Mouse (Mus musculus) lung, embryonic 15.5 days (tissue): ENCODE measurements at regions not wholly inside any gene's neighbourhood (a gene's known extent, or its start where the extent isn't known, plus 50 kb on each side); places are given as distances from the start of the nearest gene placed in this dataset.

Experiments
- ATAC-seq: fragments of 200-750 bp; cut with Nextera tagmentation; 2 replicates; pipeline ENCODE4 v1.8.0; 2017; ENCODE audit warnings: moderate number of reproducible peaks, borderline replicate concordance; ENCODE audit not compliant: low FRiP score, low TSS enrichment; ENCODE audit errors: extremely low read depth
- H3K27ac ChIP-seq: fragments of 300-500 bp; sonication (generic); 2 replicates; pipeline ENCODE4 v1.5.1; 2015; ENCODE audit warnings: moderate library complexity, mild to moderate bottlenecking, inconsistent platforms
- H3K27me3 ChIP-seq: fragments of 300-500 bp; sonication (generic); 2 replicates; pipeline ENCODE4 v1.6.1; 2015; ENCODE audit warnings: inconsistent platforms
- H3K36me3 ChIP-seq: fragments of 300-500 bp; sonication (generic); 2 replicates; pipeline ENCODE4 v1.6.1; 2015; ENCODE audit warnings: inconsistent platforms
- H3K4me1 ChIP-seq: fragments of 300-500 bp; sonication (generic); 2 replicates; pipeline ENCODE4 v1.6.1; 2015; ENCODE audit warnings: inconsistent platforms
- H3K4me2 ChIP-seq: fragments of 300-500 bp; sonication (generic); 2 replicates; pipeline ENCODE4 v1.6.1; 2015; ENCODE audit warnings: inconsistent platforms, mild to moderate bottlenecking, moderate library complexity
- H3K4me3 ChIP-seq: fragments of 300-500 bp; sonication (generic); 2 replicates; pipeline ENCODE4 v1.5.1; 2015; ENCODE audit warnings: mild to moderate bottlenecking, inconsistent platforms
- H3K9ac ChIP-seq: fragments of 300-500 bp; sonication (generic); 2 replicates; pipeline ENCODE4 v1.6.1; 2015; ENCODE audit warnings: inconsistent platforms
- H3K9me3 ChIP-seq: fragments of 300-500 bp; sonication (generic); 2 replicates; pipeline ENCODE4 v1.6.1; 2016; ENCODE audit warnings: inconsistent platforms
- WGBS: fragments of 180-500 bp; shearing (Covaris S2); methylation state at CpG from one replicate; pipeline ENCODE4 v1.1.7; 2015; 5-methylcytosine and 5-hydroxymethylcytosine counted together

DNA sequence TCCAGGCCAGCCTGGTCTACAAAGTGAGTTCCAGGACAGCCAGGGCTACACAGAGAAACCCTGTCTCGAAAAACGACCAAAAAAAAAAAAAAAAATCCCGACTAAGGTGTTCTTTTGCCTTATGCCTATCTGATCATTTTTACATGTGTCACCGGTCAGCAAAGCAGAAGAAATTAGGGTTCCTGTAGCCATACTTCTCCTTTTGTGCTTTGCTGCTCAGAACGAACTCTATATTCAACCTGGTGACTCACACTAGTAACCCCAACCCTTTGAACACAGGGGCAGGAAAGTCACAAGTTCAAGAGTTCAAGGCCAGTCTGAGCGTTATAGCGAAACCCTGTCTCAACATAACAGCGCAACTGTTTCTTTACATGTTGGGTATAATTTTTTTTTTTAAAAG, 108.7 kb upstream of the Tbc1d5 start:
- 78% methylated on average over 8 of the region's 8 CpGs for WGBS

DNA sequence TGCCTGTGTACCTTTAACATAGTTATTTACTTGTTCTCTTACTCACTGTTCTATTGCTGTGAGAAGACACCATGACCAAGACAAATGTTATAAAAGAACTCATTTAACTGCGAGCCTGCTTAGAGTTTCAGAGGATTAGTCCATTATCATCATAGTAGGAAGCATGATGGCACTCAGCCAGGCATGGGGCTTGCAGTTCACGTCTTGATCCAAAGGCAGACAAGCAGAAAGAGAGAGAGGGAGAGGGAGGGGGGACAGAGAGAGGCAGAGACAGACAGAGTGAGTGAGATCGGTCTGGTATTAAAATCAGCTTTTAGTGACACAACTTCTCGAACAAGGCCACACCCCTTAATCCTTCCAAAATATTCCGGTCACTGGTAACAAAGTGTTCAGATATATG, 106.2 kb upstream of the Tbc1d5 start:
- Histone ChIP-seq H3K27ac (no peak overlapping the region), H3K4me3 (no peak overlapping the region), H3K27me3 (no peaks in the 10 kb centered on the region), H3K36me3 (no peaks in the 10 kb centered on the region), H3K4me2 (no peak overlapping the region), H3K4me1 (no peaks in the 10 kb centered on the region), H3K9ac (no peak overlapping the region), H3K9me3 (no peaks in the 10 kb centered on the region)
- no peak for ATAC-seq
- WGBS, result 74% methylated on average over 5 of the region's 5 CpGs

More for the DNA sequence above, 108.7 kb upstream of the Tbc1d5 start:
- H3K4me2 ChIP-seq, result no peak overlapping the region
- H3K27me3 ChIP-seq, result no peaks in the 10 kb centered on the region
- no peak overlapping the region for H3K27ac ChIP-seq
- no peaks in the 10 kb centered on the region for H3K9me3 ChIP-seq
- no peaks in the 10 kb centered on the region for H3K36me3 ChIP-seq
- ATAC-seq, result no peak
- H3K9ac ChIP-seq, result no peak overlapping the region
- H3K4me1 ChIP-seq, result no peaks in the 10 kb centered on the region
- H3K4me3 ChIP-seq, result no peak overlapping the region

DNA sequence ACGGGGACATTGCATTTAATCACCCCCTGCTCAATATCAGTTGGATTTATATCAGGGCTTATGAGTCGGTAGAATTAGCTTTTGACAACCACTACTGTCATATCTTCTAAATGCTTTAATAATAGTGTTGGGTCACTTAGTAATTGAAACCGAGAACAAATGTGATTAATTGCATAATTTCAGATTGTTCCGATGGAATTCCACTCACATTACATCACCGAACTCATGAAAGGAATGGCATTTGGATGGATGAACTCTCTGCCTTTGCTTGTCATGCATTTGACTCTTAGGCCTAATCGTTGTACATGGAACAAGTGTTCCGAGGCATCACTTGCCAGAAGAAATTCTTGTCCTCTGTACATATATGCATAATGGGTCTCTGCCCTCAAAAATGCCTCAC, 99.6 kb upstream of the Tbc1d5 start:
- Histone ChIP-seq H3K4me1 (no peaks in the 10 kb centered on the region), H3K4me2 (no peak overlapping the region), H3K4me3 (no peak overlapping the region), H3K9ac (no peak overlapping the region), H3K9me3 (no peaks in the 10 kb centered on the region), H3K36me3 (no peaks in the 10 kb centered on the region), H3K27me3 (no peaks in the 10 kb centered on the region), H3K27ac (no peak overlapping the region)
- WGBS, result 67% methylated on average over 7 of the region's 7 CpGs
- ATAC-seq, result no peak

DNA sequence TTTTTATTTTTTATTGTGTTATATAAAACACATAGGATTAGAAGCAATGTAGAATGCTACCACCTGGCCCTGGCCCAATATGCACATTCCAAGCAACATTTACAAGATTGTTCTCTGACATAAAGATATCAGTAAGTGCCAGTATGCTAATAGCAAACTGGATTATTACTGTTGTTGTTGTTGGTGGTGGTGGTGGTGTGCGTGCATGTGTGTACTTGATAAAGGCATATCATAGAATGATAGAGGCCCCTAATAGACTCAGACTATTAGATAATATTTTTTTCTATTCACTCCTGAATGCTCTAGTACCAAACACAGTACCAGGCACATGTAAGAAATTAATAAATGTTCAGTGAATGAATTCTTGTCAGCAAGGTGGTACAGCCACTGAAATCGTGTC, 98.9 kb upstream of the Tbc1d5 start:
- Histone ChIP-seq H3K4me3 (no peak overlapping the region), H3K36me3 (no peaks in the 10 kb centered on the region), H3K27ac (no peak overlapping the region), H3K9ac (no peak overlapping the region), H3K4me2 (no peak overlapping the region), H3K9me3 (no peaks in the 10 kb centered on the region), H3K27me3 (no peaks in the 10 kb centered on the region), H3K4me1 (no peaks in the 10 kb centered on the region)
- no peak for ATAC-seq
- 66% methylated on average over 2 of the region's 2 CpGs for WGBS

DNA sequence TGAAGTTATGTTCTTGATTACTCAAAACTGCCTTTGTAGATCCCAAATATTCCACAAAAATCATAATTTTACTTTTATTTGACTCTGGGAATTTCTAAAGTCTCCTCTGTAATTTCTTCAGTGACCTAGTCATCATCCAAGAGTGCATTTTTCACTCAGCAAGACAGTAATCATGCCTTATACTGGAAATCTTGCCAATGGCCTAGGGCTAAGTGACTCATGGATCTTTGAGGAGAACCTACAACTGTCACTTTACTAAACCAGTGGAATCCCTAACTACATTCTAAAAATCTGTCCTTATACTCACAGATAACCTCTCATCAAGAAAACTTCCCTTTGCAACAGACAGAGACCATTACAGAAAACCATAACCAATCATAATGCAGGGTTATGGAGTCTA, 98.0 kb upstream of the Tbc1d5 start:
- no peaks in the 10 kb centered on the region for H3K27me3 ChIP-seq
- no peak overlapping the region for H3K27ac ChIP-seq
- no peaks in the 10 kb centered on the region for H3K36me3 ChIP-seq
- ATAC-seq, result no peak
- H3K4me1 ChIP-seq, result no peaks in the 10 kb centered on the region
- no peak overlapping the region for H3K4me3 ChIP-seq
- no peak overlapping the region for H3K4me2 ChIP-seq
- H3K9me3 ChIP-seq, result no peaks in the 10 kb centered on the region
- no peak overlapping the region for H3K9ac ChIP-seq

DNA sequence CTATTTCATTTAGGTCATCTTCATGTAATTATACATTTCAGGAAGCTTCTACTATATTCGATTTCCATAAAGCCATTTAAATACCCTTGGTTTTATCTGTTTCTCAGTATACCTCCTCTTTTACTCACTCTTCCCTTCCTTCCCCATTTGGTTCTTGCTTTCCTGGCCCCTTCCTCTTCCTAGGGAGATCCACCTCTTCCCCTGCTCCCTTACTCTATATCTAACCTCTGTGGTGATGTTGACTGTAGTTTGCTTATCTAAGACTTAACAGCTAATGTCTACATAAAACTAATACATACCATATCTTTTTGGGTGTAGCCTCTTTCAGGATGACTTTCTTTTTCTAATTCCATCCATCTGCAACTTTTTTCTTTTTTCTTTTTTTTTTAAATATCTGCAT, 92.9 kb upstream of the Tbc1d5 start:
- Histone ChIP-seq H3K9me3 (no peaks in the 10 kb centered on the region), H3K27ac (no peak overlapping the region), H3K27me3 (no peaks in the 10 kb centered on the region), H3K4me2 (no peak overlapping the region), H3K9ac (no peak overlapping the region), H3K36me3 (no peaks in the 10 kb centered on the region), H3K4me3 (no peak overlapping the region), H3K4me1 (no peaks in the 10 kb centered on the region)
- ATAC-seq, result no peak
- WGBS, result 92% methylated on average over 1 of the region's 1 CpGs

DNA sequence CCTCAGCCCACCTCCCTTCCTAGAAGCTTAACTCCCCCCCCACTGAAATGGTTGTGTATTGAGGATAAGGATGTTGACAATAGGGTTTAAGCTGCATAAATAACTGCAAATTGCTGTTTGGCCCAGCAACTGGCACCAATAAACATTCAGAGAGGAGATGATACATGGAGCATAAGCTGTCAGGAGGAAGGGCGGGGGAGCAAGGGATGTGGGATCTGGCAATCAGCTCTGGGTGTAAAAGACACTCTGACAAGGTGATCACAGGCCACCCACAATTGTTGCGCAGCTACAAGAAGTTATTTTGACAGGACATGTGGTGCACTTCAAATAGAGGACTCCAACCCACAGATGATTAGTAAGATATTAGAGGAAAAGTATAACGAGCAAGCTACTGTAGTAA, 83.8 kb upstream of the Tbc1d5 start:
- H3K4me3 ChIP-seq, result no peak overlapping the region
- H3K36me3 ChIP-seq, result no peaks in the 10 kb centered on the region
- no peak overlapping the region for H3K9ac ChIP-seq
- no peaks in the 10 kb centered on the region for H3K4me1 ChIP-seq
- ATAC-seq, result no peak
- no peak overlapping the region for H3K4me2 ChIP-seq
- H3K27me3 ChIP-seq, result no peaks in the 10 kb centered on the region
- H3K9me3 ChIP-seq, result no peaks in the 10 kb centered on the region
- 59% methylated on average over 3 of the region's 3 CpGs for WGBS
- no peak overlapping the region for H3K27ac ChIP-seq

DNA sequence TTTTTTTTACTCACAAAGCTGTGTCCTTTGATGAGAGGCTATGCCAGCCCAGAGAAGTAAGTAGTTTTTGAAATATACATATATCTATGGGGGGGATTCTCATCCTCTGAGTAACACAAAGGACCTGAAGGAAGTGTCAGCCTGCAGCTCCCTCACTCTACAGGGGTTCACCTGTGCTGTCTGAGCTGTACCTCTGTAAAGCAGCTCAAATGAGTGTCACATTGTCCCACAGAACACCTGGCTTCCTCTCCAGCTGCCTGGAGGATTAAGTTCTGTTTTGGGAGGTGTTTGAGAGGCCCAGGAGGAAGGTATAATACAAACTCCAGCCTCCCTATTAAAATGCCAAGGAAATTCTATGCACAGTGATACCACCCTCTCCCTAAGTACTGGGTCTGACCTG, 83.3 kb upstream of the Tbc1d5 start:
- H3K9ac ChIP-seq, result no peak overlapping the region
- no peak for ATAC-seq
- H3K4me1 ChIP-seq, result no peaks in the 10 kb centered on the region
- H3K4me3 ChIP-seq, result no peak overlapping the region
- H3K9me3 ChIP-seq, result no peaks in the 10 kb centered on the region
- H3K4me2 ChIP-seq, result no peak overlapping the region
- H3K36me3 ChIP-seq, result no peaks in the 10 kb centered on the region
- H3K27ac ChIP-seq, result no peak overlapping the region
- no peaks in the 10 kb centered on the region for H3K27me3 ChIP-seq

DNA sequence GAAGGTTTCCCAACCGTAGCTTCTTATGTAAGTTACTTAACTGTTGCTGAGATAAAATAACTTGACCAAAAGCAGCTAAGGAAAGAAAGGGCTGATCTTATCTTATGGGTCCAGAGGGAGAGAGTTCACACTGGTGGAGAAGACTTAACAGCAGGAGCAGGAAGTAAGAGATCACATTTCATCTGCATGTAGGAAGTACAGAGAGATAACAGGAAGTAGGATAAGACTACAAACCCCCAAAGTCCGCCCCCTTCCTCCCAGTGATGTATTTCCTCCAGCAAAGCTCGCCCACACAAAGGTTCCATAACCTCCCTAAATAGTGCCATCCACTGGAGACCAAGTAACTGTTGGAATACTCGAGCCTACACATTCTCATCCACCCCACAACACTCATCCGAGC, 79.2 kb upstream of the Tbc1d5 start:
- Histone ChIP-seq H3K9me3 (no peaks in the 10 kb centered on the region), H3K36me3 (no peaks in the 10 kb centered on the region), H3K4me2 (no peak overlapping the region), H3K4me3 (no peak overlapping the region), H3K9ac (no peak overlapping the region), H3K4me1 (no peaks in the 10 kb centered on the region), H3K27ac (no peak overlapping the region), H3K27me3 (no peaks in the 10 kb centered on the region)
- ATAC-seq, result no peak
- 65% methylated on average over 5 of the region's 5 CpGs for WGBS

DNA sequence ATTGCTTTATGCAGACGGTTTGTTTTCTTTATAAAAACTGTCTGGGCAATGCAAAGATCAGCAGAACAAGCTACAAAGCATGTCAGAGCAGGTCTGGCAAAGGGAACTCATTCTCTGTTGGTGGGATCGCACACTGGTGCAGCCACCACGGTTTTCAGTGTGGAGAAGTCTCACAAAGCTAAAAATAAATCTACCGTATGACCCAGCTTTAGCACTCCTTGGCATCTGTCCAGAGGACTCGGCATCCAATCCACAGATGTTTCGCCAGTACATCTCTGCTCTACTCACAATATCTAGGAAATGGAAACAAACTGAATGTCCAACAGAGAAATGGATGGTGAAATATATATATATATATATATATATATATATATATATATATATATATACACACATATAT, 69.4 kb upstream of the Tbc1d5 start:
- no peak for ATAC-seq
- Histone ChIP-seq H3K27me3 (no peaks in the 10 kb centered on the region), H3K9ac (no peak overlapping the region), H3K27ac (no peak overlapping the region), H3K9me3 (no peaks in the 10 kb centered on the region), H3K4me2 (no peak overlapping the region), H3K4me3 (no peak overlapping the region), H3K36me3 (no peaks in the 10 kb centered on the region), H3K4me1 (no peaks in the 10 kb centered on the region)
- 31% methylated on average over 6 of the region's 6 CpGs for WGBS

DNA sequence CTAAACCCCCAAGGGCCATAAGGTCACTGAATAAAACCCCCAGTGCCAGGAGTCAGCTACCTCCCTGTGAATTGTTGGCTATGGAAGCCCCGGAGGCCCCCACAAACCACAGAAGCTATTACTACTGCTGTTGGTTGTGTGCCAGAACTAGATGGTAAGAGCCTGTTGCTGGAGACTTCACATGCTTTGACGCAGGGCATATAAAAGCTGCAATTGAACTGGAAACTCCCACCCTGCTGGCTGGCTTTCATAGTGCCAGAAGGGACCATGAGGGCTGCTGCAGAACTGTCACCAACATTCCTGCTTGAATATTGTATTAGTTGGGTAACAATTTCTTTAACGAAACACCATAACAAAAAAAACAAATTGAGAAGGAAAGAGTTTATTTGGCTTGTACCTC, 66.9 kb upstream of the Tbc1d5 start:
- Histone ChIP-seq H3K4me3 (no peak overlapping the region), H3K27me3 (no peaks in the 10 kb centered on the region), H3K36me3 (no peaks in the 10 kb centered on the region), H3K27ac (no peak overlapping the region), H3K4me1 (no peaks in the 10 kb centered on the region), H3K9ac (no peak overlapping the region), H3K4me2 (no peak overlapping the region), H3K9me3 (no peaks in the 10 kb centered on the region)
- no peak for ATAC-seq
- 76% methylated on average over 3 of the region's 3 CpGs for WGBS

DNA sequence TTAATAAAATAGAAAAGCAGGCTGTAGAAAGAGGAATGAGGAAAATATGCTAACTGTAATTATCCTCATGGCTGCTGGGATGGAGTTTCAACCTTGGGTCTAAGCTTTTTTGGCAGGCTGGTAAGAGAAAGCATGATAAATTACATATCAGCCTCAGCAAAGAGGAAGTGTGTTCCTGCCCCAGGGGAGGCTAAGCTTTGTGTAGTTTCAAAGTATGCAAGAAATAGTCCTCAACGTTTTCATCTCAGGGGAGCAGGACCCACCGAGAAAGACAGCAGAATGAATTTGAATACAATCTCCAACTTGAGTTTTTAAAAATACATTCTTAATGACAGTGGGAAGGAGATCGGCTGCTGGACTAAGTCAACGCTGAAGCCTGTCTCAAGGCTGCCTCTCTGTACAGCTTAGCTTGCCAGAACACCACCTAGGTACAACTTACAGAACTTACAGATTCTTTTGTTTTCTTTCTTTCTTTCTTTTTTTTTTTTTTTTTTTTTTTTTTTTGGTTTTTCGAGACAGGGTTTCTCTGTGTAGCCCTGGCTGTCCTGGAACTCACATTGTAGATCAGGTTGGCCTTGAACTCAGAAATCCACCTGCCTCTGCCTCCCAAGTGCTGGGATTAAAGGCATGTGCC, 61.3 kb upstream of the Tbc1d5 start:
- Histone ChIP-seq H3K4me2 (no peak overlapping the region), H3K9ac (no peak overlapping the region), H3K9me3 (no peaks in the 10 kb centered on the region), H3K4me3 (no peak overlapping the region), H3K27ac (no peak overlapping the region), H3K36me3 (no peaks in the 10 kb centered on the region), H3K4me1 (no peaks in the 10 kb centered on the region), H3K27me3 (no peaks in the 10 kb centered on the region)
- no peak for ATAC-seq
- WGBS, result 59% methylated on average over 5 of the region's 5 CpGs

DNA sequence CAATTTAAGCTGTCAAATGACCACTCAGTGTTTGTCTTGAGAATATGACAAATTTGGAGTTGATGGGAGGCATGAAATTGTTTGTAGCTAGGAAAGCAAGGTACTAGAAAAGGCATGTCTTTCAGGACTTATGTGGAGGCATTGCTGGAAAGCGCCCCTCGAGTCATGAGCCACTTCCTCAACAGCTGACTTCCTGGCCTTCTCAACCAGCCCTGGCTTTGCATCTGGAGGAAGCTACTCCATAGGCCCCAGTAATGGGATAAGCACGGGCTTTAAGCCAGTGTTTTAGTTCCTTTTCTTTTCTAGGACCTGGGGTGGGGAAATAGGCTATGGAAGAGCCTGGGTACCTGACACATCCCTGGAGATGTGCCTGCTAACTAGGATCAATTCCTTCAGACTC, 60.3 kb upstream of the Tbc1d5 start:
- Histone ChIP-seq H3K36me3 (no peaks in the 10 kb centered on the region), H3K9me3 (no peaks in the 10 kb centered on the region), H3K9ac (no peak overlapping the region), H3K27me3 (no peaks in the 10 kb centered on the region), H3K4me1 (no peaks in the 10 kb centered on the region), H3K27ac (no peak overlapping the region), H3K4me3 (no peak overlapping the region), H3K4me2 (no peak overlapping the region)
- ATAC-seq, result no peak
- 41% methylated on average over 3 of the region's 3 CpGs for WGBS
